Mouse (Mus musculus) lung, postnatal 0 days (tissue): ENCODE measurements around the gene Nupr1. TPM values are rescaled to one million over a fixed set of nuclear protein-coding genes. Genes with fewer than 3 reads are reported as not detected.

Experiments used
- ATAC-seq: fragments of 200-750 bp; cut with Nextera tagmentation; 2 replicates; pipeline ENCODE4 v1.8.0; 2017; ENCODE audit warnings: moderate library complexity
- DNase-seq: peaks from one replicate; pipeline ENCODE4 v3.0.0-alpha.2; 2016; ENCODE audit warnings: low spot score
- H3K27ac ChIP-seq: fragments of 300-500 bp; sonication (generic); 2 replicates; pipeline ENCODE4 v1.5.1; 2014; ENCODE audit warnings: antibody characterized with exemption, mild to moderate bottlenecking, low read length, mixed read lengths
- H3K27me3 ChIP-seq: fragments of 300-500 bp; sonication (generic); replicated peaks from 2 replicates; pipeline ENCODE4 v1.6.1; 2014; ENCODE audit warnings: low read length, mixed read lengths; ENCODE audit not compliant: insufficient read depth
- H3K36me3 ChIP-seq: fragments of 300-500 bp; sonication (generic); 2 replicates; pipeline ENCODE4 v1.6.1; 2014; ENCODE audit warnings: low read length, mixed read lengths; ENCODE audit not compliant: insufficient read depth
- H3K4me1 ChIP-seq: fragments of 300-500 bp; sonication (generic); 2 replicates; pipeline ENCODE4 v1.6.1; 2014; ENCODE audit warnings: antibody characterized with exemption, low read depth, low read length, mixed read lengths; ENCODE audit not compliant: insufficient read depth
- H3K4me2 ChIP-seq: fragments of 300-500 bp; sonication (generic); replicated peaks from 2 replicates; pipeline ENCODE4 v1.6.1; 2014; ENCODE audit warnings: low read depth, mild to moderate bottlenecking, low read length, moderate library complexity, mixed read lengths
- H3K4me3 ChIP-seq: fragments of 300-500 bp; sonication (generic); 2 replicates; pipeline ENCODE4 v1.5.1; 2014; ENCODE audit warnings: low read depth, low read length
- H3K9ac ChIP-seq: fragments of 300-500 bp; sonication (generic); replicated peaks from 2 replicates; pipeline ENCODE4 v1.6.1; 2014; ENCODE audit warnings: low read depth, mild to moderate bottlenecking
- H3K9me3 ChIP-seq: fragments of 300-500 bp; sonication (generic); 2 replicates; pipeline ENCODE4 v1.6.1; 2016; ENCODE audit warnings: low read length, mixed read lengths
- CTCF ChIP-seq: IDR thresholded peaks from 2 replicates; pipeline ENCODE4 v1.5.1; 2016; ENCODE audit warnings: antibody characterized with exemption, mild to moderate bottlenecking
- EP300 ChIP-seq: IDR thresholded peaks from 2 replicates; pipeline ENCODE4 v1.6.1; 2016; ENCODE audit warnings: antibody characterized with exemption, mild to moderate bottlenecking, control low read depth
- WGBS: fragments of 180-500 bp; shearing (Covaris S2); extraction: QIAGEN DNeasy Blood & Tissue Kit; methylation state at CpG from one replicate; pipeline ENCODE4 v1.1.7; 2014; 5-methylcytosine and 5-hydroxymethylcytosine counted together
- polyA plus RNA-seq: library from polyadenylated mRNA; unstranded; fragments of >200 nt; fragmentation: Nextera tagmentation; extraction: Ambion mirVana; gene quantifications from 2 replicates; pipeline ENCODE4 v1.2.1, GENCODE M21; 2015

Nupr1 gene
- polyA plus RNA-seq = 266 and 308 TPM in 2 replicates

- Histone ChIP-seq H3K27me3 (no peaks in the 10 kb centered on the region), H3K9ac (no peak within 1 kb of the TSS), H3K4me3 (no peak within 1 kb of the TSS), H3K36me3 (no peaks in the 10 kb centered on the region), H3K4me2 (no peak within 1 kb of the TSS), H3K4me1 (peaks cover 2% of the 10 kb centered on the region; the same call in 1 of the 2 replicates), H3K9me3 (no peaks in the 10 kb centered on the region), H3K27ac (no peak within 1 kb of the TSS)
- TF ChIP-seq CTCF (no peak), EP300 (no peak)
- ATAC-seq (peak; percentile 45; the same call in 1 of the 2 replicates), DNase-seq (peak; percentile 40)
- 77% methylated on average over 4 of the region's 4 CpGs for WGBS
These were observed at the start of gene Nupr1 for GRCm38 (mm10) chr7:126630824-126631518. Gene Nupr1, minus strand, starts transcription at chr7:126630861.

DNA sequence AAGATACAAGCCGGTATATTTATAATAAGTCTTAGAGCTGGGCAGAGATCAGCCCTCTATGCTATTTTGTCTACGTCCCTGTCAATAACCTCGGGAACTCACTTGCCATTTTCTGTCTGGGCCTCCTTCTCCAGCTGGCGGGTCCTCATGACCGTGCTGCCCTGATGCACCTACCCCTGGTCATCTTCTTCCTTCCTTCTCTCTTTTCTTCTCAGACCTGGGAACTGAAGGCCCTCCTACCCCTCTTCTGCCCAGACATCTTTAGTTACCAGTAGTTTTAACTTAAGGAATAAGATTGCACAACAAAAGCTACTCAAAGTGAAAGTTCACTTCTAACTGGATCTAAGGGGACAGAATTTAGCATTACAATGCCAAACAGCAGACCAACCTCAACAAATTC lies 49.0 kb upstream of the Nupr1 start:
- H3K4me2 ChIP-seq = no peak overlapping the region
- ATAC-seq = no peak
- H3K4me3 ChIP-seq = no peak overlapping the region
- no peak overlapping the region for H3K27ac ChIP-seq
- no peaks in the 10 kb centered on the region for H3K36me3 ChIP-seq
- H3K9ac ChIP-seq = no peak overlapping the region
- 83% methylated on average over 5 of the region's 5 CpGs for whole genome bisulfite sequencing
- no peaks in the 10 kb centered on the region for H3K9me3 ChIP-seq
- H3K4me1 ChIP-seq = peaks cover 20% of the 10 kb centered on the region; the same call in 1 of the 2 replicates
- peak; percentile 40 for DNase-seq
- TF ChIP-seq CTCF (no peak), EP300 (no peak)
- H3K27me3 ChIP-seq = no peaks in the 10 kb centered on the region

DNA sequence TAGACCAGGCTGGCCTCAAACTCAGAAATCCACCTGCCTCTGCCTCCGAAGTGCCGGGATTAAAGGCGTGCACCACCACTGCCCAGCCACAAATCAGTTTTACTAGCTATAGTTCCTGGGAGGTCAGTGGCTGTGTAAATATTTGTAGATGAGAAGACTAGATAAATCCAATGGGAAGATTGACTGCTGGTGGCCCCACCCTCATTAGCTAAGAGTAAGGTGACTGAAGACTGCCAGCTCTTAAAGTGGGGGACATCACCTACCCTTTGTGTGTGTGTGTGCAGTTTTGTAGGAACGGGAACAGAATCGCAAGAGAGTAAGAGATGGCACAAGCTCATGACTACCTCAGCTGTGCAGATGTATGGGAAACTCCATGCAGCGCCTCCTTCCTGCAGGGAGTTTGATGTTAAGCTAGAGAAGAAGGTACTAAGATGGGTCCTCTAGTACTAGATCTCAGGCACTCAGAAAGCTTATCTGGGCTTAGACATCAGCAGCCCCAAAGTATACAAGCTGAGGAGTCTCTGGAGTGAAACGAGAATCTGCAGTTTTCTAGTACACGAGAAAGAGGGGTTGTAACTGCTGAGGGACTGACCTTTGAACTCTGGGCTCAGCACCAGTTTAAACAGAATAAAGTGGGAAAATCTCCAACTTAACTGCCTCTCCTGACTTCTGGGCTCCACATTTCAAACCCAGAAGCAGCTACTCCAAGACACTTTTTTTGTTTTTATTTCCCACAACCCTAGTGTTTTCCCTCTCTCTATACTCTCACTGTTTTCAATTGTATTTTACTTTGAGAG lies 48.1 kb upstream of the Nupr1 start:
- Histone ChIP-seq H3K4me2 (no peak overlapping the region), H3K36me3 (no peaks in the 10 kb centered on the region), H3K27ac (no peak overlapping the region), H3K4me1 (peaks cover 20% of the 10 kb centered on the region; the same call in 1 of the 2 replicates), H3K27me3 (no peaks in the 10 kb centered on the region), H3K4me3 (no peak overlapping the region), H3K9me3 (no peaks in the 10 kb centered on the region), H3K9ac (no peak overlapping the region)
- WGBS = 54% methylated on average over 8 of the region's 8 CpGs
- TF ChIP-seq EP300 (no peak), CTCF (no peak)
- DNase-seq (no peak), ATAC-seq (no peak)

GRCm38 (mm10) chr7:126676631-126677220 lies 46.1 kb upstream of the Nupr1 start:
- 46% methylated on average over 4 of the region's 4 CpGs for WGBS
- peak overlapping the region; percentile 36; the same call in 1 of the 2 replicates for H3K4me2 ChIP-seq
- peaks cover 20% of the 10 kb centered on the region; the same call in 1 of the 2 replicates for H3K4me1 ChIP-seq
- no peak overlapping the region for H3K4me3 ChIP-seq
- peaks cover 5% of the 10 kb centered on the region; the same call in 1 of the 2 replicates for H3K36me3 ChIP-seq
- H3K27me3 ChIP-seq = no peaks in the 10 kb centered on the region
- peak; percentile 21 for ATAC-seq
- H3K27ac ChIP-seq = peak overlapping the region; percentile 84
- no peaks in the 10 kb centered on the region for H3K9me3 ChIP-seq
- no peak for TF ChIP-seq EP300
- TF ChIP-seq CTCF = no peak
- H3K9ac ChIP-seq = 0 out of 2 replicates have a peak overlapping the region, but pooled peaks have one; percentile 5
- DNase-seq = no peak

- no peaks in the 10 kb centered on the region for H3K27me3 ChIP-seq
- peak within 1 kb of the TSS; percentile 6; the same call in 1 of the 2 replicates for H3K4me3 ChIP-seq
- peaks cover 20% of the 10 kb centered on the region; the same call in 1 of the 2 replicates for H3K4me1 ChIP-seq
- H3K27ac ChIP-seq = peak within 1 kb of the TSS; percentile 84
- no peaks in the 10 kb centered on the region for H3K9me3 ChIP-seq
- DNase-seq (peak; percentile 95), ATAC-seq (peak; percentile 93)
- peak within 1 kb of the TSS; percentile 5; the same call in 1 of the 2 replicates for H3K9ac ChIP-seq
- H3K4me2 ChIP-seq = peak within 1 kb of the TSS; percentile 36
- TF ChIP-seq CTCF = peak; percentile 22
- peak; percentile 95 for TF ChIP-seq EP300
- 13% methylated on average over 1 of the region's 1 CpGs for WGBS
- peaks cover 6% of the 10 kb centered on the region; the same call in 1 of the 2 replicates for H3K36me3 ChIP-seq
These were observed 45.5 kb upstream of the Nupr1 start, which contains the start of gene Sult1a1 for GRCm38 (mm10) chr7:126676207-126676606. Gene Sult1a1, minus strand, starts transcription at chr7:126676432.

DNA sequence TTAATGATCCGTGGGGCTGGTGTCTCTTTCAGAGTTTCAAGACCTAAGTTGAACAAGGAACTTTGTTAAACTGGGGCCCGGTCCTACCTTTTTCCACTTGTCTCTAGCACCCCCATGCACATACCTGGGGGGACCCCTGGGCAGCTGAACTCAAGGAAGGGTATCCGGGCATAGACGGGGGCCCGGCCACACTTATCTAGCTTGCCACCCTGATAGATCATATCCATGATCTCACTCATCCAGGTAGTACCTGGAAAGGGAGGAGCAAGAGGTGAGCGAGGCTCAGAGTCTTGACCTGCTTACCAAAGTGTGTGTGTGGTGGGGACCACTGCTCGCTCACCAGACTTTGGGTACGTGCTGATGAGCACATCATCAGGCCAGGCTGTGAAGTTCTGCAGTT lies 44.4 kb upstream of the Nupr1 start:
- H3K9ac ChIP-seq = no peak overlapping the region
- no peak overlapping the region for H3K4me3 ChIP-seq
- no peaks in the 10 kb centered on the region for H3K27me3 ChIP-seq
- no peaks in the 10 kb centered on the region for H3K9me3 ChIP-seq
- peaks cover 20% of the 10 kb centered on the region; the same call in 1 of the 2 replicates for H3K4me1 ChIP-seq
- TF ChIP-seq EP300 = no peak
- no peak for TF ChIP-seq CTCF
- WGBS = 91% methylated on average over 8 of the region's 8 CpGs
- ATAC-seq = no peak
- peak overlapping the region; percentile 36 for H3K4me2 ChIP-seq
- H3K36me3 ChIP-seq = peaks cover 6% of the 10 kb centered on the region; the same call in 1 of the 2 replicates
- no peak for DNase-seq
- H3K27ac ChIP-seq = peak overlapping the region; percentile 84
